Mouse (Mus musculus): Measurements from ENCODE around the gene Pygl. TPM values are rescaled to one million over a fixed set of nuclear protein-coding genes. Genes with fewer than 3 reads are reported as not detected.

Pygl gene
- 1 to 10 TPM; 3.9 to 5.7 TPM for total RNA-seq (2021)

DNA sequence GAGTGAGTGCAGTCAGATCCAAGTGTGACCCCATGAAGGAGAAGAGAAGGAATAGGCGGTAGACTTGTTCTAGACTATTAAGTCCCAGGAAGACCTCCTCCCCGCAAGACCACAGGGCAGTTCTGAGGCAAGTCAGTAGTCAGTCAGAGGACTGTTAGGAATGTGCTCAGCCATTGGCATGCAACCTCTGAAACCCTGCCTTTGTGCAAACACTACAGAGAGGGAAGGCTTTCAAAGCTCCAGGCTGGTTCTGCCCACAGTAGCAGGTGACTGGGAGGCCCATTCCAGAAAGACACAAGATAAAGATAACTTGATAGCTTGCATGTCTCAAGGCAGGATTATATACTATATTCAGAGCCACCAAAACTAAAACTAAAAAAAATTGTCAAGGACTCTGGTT lies at the start of gene Pygl:
Gene Pygl, minus strand, starts transcription at position 195 of the 400 bp plus-strand sequence.
- intact Hi-C loops (cut with DNase I), result loop anchor here (10.0 kb wide), 1 partner anchor 684 kb away; no protein-coding TSS in a partner anchor
- no peak for DNase-seq (ENCODE audit: low spot score)

DNA sequence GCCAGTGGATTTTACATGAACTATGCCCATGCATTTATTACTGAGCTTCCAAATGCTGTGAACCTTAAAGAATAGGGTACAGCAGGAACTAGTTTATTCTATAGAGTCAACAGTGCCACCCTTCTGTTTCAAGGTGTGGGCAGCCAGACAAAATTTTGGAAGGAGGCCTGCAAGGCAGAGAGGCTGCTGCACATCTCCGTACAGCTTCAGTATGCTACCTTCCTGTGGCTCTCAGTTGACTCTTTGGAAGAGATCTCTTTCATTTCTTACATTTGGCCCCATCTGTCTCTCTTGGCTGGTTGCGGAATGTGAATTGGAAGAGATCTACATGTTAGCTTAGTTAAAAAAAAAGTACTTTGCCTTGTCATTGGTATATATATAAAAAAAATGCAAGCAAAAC lies 49.6 kb upstream of the Pygl start:
- intact Hi-C loops (cut with DNase I), result no loop called here
- no peak for DNase-seq (ENCODE audit: low spot score)

DNA sequence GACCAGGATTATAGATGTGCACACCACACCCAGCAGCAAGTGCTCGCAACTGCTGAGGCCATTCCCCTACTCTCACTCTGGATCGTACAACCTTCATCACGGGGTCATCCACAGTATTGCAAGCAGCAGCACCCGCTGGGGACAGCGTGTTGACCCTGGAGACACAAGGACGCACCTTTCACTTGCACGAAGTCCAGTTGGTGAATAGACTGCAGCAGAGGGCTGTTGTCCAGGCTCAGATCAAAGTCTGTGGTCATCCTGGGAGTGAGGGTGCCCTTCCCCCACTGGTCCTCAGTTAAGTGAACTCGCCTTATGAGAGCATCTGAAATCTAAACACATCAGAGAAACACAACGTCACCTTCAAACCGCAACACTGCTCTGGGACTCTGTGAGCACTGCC lies 49.1 kb upstream of the Pygl start:
- intact Hi-C loops (cut with DNase I), result no loop called here
- no peak for DNase-seq (ENCODE audit: low spot score)

DNA sequence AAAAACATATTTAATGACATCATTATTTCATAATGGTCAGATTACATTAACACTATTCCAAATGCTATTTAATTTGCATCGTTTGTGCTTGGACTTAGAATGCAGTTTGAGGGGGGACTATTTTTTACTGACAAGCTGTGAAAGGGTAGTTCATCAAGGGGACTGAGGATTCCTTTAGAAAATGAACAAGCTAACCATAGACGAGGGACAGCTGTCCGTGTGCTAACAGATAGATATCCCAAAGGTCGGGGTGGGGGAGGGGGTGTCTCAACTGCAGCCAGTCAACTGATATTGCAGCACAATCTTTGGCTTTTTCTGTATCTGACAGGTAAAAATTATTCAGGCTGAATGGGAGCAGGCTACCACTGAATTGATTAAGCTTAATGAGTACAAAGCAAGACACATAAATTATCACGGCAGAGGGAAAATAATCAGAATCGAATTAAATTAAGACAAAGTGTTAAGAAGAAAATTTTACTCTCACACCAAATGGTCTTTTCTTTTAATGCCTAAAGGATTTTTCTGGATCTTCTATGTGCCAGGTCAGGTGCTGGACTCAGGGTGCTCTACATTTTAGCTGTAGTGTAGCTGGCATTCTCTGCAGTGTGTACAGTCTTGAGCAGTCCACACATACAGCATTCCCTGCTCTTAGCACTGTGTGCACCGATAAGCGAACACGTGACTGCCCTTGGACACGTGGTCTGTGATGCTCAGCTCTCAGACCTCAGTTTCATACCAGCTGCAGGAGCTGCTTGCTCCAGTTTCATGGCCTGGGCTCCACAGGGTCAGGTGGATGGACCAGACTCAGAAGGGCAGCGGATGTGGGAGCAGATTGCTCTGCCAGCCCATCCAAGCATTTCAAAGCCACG lies 46.0 kb upstream of the Pygl start:
- DNase-seq (ENCODE audit: low spot score), result no peak
- intact Hi-C loops (cut with DNase I), result no loop called here

DNA sequence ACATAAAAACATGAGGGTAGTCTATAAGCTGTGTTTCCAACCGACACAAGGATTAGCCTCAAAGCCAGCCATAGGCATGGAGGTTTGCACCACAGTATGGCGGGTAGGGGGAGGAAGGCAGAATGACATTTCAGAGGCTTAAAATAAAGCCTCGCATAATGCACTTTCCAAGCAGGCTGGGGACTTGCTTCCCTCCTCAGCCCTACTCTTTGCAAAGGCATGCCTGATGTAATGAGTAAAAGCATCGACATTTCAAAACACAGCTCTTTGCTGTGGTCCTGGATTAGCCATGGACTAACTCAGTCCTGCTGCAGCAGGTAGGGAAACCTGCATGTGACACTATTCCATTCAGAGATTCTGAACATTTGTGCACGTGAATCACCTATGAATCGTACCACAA lies 38.4 kb upstream of the Pygl start:
- intact Hi-C loops (cut with DNase I), result no loop called here
- no peak for DNase-seq (ENCODE audit: low spot score)

DNA sequence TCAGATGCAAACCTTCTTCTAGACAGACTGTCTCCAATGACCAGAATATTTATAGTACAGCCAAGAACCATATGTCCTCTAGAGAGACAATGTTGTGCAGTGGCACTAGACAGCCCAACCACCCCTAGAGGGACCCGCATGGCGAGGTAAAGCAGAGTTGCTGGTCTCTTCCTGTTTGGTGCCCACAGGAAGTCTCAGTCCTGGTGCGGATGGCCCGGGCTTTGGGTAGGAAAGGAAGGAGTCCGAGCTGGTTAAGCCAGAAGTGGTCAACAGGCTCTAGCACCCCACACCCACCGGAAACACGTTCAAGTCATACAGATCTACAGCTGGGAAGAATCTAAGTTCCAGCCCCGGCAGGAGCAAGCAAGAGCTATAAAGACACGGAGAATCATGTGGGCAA lies 36.0 kb upstream of the Pygl start:
- no peak for DNase-seq (ENCODE audit: low spot score)
- intact Hi-C loops (cut with DNase I), result no loop called here

DNA sequence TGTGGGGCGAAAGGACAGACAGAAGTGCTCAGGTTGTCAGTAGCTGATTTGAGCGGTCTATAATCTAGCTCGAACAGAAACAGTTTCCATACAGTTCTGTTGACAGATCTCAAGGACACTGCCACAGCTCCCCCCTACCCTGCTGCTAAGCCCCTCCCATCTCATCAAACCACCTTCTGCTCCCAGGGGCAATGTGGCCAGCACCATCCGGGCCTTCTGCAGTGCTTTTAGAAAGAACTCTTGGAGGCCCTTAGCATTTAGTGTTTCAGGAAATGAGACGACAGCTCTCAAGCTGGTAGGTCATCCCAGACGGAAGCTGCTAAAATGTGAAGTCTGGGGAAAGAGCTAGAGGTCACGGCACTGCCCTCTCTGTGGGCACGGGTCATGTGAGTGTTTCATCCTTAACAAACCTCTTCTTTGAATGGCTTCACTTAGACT lies 35.2 kb upstream of the Pygl start:
- DNase-seq (ENCODE audit: low spot score), result no peak
- intact Hi-C loops (cut with DNase I), result no loop called here

DNA sequence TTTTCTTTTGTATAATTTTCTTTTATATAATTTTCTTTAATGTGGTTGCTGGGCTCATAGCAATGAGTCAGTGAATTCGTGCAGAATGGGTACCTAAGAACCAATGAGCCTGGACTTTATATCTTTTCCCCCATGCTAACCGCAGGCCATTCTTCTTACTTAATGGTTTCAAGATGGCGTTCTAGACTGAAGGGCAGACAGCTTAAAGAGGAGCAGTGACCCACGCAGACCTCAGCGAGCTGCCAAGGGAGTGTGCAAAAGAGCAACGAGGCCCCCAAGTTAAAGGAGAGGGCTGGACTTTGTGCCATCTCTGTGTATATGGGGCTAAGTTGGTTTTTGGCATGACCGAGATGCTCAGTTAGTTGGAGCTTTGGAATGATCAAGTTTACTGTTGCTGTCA lies 32.4 kb upstream of the Pygl start:
- intact Hi-C loops (cut with DNase I), result no loop called here
- no peak for DNase-seq (ENCODE audit: low spot score)

DNA sequence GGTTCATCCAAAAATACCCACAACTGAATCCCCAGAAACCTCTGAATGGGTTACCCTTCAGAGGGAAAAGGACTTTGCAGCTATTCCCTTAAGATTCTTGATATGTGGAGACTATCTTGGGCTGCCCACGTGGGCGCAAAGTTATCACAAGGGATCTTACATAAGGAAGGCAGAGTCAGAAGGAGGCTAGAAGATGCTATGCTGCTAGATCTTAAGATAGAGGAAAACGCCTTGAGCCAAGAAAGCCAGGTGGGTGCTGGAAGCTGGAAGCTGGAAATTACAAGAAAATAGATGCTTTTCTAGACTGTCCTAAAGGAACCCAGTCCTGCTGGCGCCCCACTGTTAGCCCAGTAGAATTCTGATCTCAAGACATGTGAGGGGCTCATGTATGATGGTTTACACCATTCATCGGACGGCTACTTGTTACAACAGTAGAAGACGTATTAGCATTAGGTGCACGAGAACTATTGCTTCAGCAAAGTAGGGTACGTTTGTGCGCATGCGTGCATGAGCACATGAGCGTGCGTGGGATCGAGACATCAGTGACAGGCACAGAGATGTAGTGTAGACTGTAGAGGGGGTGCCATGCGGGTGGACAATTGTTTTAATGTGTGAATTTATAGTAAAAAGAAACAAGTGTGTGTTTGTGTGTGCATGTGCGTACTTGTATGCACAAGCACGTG lies 31.1 kb upstream of the Pygl start:
- intact Hi-C loops (cut with DNase I), result no loop called here
- DNase-seq (ENCODE audit: low spot score), result no peak

DNA sequence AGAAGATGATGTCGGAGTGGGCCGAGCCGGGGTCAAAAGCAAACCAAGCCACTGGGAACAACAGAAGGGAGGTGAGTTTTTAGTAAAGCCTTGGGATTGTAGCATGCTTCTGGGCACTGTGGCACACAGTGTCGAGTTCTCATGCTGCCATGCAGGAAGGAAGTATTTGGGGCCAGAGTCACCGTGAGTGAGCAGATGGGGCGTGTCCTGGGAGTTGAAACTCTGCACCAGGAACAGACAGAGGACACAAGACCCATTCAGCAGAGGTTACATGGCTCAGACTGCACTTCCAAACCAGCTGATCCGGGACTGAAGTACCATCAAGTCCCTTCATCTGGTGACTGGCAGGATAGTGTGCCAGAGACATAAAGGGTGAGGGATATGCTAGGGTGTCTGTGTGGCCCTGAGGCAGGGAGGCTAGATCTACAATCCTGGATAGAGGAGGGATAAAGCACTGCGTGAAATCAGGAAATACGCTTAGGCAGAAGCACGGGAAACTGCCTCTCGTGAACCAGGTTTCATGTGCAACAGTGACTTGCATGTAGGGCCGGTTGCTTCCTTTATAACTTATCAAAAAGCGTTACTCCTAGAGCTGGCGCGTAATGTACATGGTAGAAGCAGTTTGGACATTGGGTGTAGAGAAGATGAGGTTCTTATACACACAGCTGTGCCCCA lies 20.1 kb upstream of the Pygl start:
- no peak for DNase-seq (ENCODE audit: low spot score)
- intact Hi-C loops (cut with DNase I), result no loop called here

DNA sequence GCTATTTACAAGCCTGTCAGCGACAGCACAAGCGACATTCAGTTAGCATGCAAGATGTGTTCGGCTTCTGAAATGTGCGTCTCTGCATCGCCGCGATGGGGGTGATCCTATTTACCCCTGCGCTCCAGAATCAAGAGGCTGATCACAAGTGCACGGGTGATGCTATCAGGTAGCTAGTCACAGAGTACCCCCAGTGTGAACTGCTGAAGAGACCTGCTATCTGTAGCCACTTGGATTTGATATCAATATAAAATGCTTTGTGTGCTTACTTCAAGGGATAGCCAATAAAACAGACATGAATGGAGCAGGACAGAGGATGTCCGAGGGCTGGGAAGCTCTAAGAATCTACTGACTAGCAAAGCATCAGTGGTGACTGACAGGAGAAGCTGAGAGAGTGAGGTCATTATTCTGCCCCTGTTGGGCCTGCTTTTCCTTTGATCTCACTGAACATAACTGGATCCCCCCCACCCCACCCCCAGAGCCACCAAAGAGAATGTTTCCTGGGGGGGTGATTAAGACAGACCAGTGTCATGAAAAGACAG lies 18.4 kb upstream of the Pygl start:
- no peak for DNase-seq (ENCODE audit: low spot score)
- intact Hi-C loops (cut with DNase I), result no loop called here

DNA sequence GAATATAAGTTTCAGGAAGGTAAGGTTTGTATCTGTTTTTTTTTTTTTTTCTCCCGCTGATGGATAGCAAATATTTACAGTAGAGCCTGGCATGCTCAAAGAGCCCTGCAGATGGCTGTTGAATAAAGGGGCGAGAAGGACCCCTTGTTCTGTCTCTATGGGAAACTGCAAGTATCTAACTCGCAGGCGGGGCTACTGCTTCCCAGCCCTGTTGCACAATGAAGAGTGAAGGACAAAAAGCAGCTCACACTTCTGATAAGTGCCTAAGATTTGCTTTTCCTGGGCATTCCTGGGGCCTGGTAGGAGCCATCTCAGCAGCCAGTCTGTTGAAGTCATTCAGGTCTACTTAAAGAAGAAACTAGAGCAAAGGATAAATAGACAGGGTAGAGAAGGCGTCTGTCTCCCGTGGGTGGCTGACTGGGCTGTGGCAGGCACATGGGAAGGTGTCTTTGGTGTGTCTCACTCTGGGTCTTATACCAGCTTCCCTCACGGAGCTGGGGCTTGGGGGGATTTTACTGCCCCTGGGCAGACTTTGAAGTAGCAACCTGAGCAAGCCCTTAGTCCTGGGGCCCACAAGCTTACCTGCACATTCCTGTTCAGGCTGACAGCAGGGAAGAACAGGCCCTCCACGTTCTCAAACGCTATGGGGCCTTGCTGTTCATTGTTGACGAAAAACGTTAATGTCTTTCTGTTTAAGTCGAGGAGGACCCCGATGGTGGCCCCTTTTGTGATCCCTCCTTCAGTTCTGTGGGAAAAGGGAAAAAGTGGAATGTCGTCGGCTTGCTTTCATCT lies 16.6 kb upstream of the Pygl start:
- intact Hi-C loops (cut with DNase I), result no loop called here
- no peak for DNase-seq (ENCODE audit: low spot score)

DNA sequence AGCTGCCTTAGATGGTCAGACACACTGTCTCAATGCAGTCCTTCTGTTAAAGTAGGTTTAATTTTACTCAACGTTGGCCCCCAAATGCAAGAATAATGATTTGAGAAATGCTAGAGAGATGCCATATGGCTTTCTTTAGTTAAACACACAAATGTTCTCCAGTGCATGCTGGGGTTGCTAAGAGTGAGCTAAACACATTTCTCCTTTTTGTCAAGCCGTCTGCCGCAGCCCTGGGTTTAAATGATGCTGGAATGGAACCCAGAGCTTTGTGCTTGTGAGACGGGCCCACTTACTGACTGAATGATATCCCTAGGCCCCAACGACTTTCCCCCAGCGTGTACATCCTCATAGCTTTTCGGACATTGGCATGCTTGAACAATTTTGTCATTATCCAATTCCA lies 11.3 kb upstream of the Pygl start:
- DNase-seq (ENCODE audit: low spot score), result no peak
- intact Hi-C loops (cut with DNase I), result no loop called here

DNA sequence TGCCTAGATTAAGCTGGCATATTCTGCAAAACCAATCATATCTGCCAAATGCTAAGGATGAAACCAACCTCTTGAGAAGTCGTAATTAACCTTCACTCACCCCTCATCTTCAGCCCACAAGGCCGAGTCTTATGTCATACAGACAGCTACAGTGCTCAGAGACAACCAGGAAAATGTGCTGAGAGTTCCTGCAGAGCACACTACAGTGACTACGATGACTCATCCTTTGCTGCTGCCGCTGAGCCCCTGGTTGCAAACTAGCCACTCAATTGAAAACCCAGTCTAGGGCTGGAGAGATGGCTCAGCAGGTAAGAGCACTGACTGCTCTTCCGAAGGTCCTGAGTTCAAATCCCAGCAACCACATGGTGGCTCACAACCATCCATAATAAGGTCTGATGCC lies 8.5 kb upstream of the Pygl start:
- intact Hi-C loops (cut with DNase I), result loop anchor here (10.0 kb wide), 1 partner anchor 675 kb away; no protein-coding TSS in a partner anchor
- no peak for DNase-seq (ENCODE audit: low spot score)

DNA sequence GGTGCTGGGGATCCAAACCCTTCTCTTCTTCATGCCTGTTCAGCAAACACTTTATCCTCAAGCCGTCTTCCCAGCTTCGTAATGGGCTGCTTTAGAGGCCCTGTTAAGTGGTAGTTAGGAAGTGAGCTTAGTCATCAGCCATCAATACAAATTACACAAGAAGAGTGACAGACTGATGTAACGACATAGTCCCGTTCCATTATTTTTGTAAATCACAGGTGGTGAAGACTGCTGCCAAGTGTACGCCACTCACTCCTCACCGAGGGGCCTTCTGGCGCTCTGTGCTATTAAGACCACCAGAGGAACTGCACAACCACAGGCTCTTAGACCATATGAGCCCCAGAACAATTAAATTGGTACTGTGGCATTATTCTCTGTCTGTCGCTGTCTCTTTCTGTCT lies 7.3 kb upstream of the Pygl start:
- intact Hi-C loops (cut with DNase I), result loop anchor here (10.0 kb wide), 1 partner anchor 676 kb away; no protein-coding TSS in a partner anchor
- no peak for DNase-seq (ENCODE audit: low spot score)

DNA sequence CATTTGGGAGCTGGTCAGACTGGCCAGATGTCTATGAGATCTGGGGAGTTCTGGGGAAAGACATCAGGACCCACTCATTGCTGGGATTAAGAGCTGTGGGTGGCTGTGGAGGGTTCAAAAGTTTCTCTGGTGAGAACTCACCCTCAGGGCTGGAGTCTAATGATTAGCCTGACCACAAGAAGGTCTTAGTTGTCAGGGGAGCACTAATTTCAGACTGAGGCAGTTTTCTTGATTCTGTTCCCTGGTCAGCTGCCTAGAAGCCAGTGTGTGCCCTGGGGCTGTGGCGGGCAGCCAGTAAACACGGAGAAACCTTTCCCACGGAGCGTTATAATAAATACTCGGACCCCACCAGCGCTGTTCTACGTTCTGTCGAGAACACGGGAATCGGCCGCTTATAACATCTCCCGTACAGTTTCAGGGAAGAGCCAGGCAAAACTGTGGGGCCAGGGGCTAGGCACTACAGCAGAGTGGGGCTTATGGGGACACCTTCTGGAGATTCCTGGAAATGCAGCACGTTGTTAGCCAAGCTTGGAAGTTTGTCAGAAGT lies 3.7 kb upstream of the Pygl start:
- DNase-seq (ENCODE audit: low spot score), result no peak
- intact Hi-C loops (cut with DNase I), result loop anchor here (1.0 to 10.0 kb wide), 2 partner anchors 195 to 680 kb away; no protein-coding TSS in a partner anchor

DNA sequence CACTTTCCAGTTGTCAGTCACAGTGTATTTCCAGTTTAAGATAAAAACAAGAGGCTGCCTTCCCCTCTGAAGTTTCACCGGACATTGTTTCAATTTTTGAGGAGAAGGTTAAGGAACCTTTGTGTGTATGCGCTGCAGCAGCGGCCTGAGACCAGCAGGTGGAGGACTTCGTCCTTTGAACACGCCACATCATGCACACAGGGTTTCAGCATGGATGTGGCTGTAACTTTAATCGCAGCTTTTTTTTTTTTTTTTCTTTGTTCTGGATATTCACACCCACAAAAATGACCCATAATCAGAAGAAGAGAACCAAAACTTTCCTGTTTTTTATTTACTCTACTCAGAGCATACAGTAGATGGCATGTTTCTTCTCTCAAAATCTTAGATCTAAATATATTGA lies 3.1 kb upstream of the Pygl start:
- intact Hi-C loops (cut with DNase I), result loop anchor here (1.0 to 10.0 kb wide), 2 partner anchors 196 to 680 kb away; no protein-coding TSS in a partner anchor
- DNase-seq (ENCODE audit: low spot score), result no peak

DNA sequence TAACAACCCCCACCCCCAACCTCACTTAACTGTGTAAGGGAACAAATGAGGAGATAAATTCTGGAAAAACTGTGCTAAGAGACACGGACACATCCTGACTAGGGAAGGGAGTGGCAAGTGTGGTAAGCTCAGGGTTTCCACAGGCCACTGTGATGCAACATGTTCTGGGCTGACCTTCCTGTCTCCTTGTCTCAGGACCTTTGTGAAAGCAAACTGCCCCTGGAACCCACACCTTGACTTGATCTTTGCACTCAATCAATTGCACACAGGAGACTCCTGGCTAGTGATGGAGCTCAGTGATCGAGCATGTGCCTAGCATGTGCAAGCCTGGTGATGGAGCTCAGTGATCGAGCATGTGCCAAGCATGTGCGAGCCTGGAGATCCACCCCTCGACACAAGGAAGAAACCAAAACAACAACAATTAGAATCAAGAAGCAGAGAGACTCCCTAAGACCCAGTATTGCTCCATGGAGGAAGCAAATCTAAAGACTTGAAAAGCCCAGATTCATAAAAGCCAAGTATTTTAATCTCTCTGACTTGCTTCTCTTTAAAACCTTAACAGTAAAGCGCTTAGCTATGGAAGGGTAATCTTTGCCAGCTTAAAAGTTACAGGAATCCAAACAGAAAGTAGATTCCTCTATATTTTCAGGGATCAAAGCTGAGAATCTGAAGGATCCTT lies 2.5 kb upstream of the Pygl start:
- intact Hi-C loops (cut with DNase I), result loop anchor here (1.0 to 10.0 kb wide), 2 partner anchors 197 to 681 kb away; no protein-coding TSS in a partner anchor
- no peak for DNase-seq (ENCODE audit: low spot score)

All from heart, postnatal 25 days (tissue).